Mouse (Mus musculus): ENCODE data around the gene Hyou1. TPM values are rescaled to one million over a fixed set of nuclear protein-coding genes. Genes with fewer than 3 reads are reported as not detected.
"Not testable (repeated sequence)": the region's sequence is repeated elsewhere in the genome, so short reads cannot be mapped to it uniquely, and the experiment has no call there.

Hyou1 gene
- polyA plus RNA-seq, 1 experiment from 2014 or later = 23.4 TPM

GRCm38 (mm10) chr9:44412781-44413180, 33.5 kb downstream of the Hyou1 start:
- no peak for DNase-seq (ENCODE audit: low spot score)
- H3K9me3 ChIP-seq = no peaks in the 10 kb centered on the region
- H3K4me1 ChIP-seq = peaks cover 12% of the 10 kb centered on the region; the same call in 1 of the 2 replicates
- H3K4me3 ChIP-seq = no peak overlapping the region
- no peak overlapping the region for H3K27ac ChIP-seq
- peaks cover 76% of the 10 kb centered on the region for H3K36me3 ChIP-seq
- no peaks in the 10 kb centered on the region for H3K27me3 ChIP-seq (ENCODE audit: insufficient read depth, poor library complexity, severe bottlenecking)
- WGBS = 84% methylated on average over 2 of the region's 2 CpGs

GRCm38 (mm10) chr9:44417156-44417891, 38.0 kb downstream of the Hyou1 start:
- Histone ChIP-seq H3K27me3 (ENCODE audit: insufficient read depth, poor library complexity, severe bottlenecking) (no peaks in the 10 kb centered on the region), H3K36me3 (peaks cover 39% of the 10 kb centered on the region), H3K4me1 (peaks cover 11% of the 10 kb centered on the region; the same call in 1 of the 2 replicates), H3K27ac (peak overlapping the region; percentile 91), H3K9me3 (no peaks in the 10 kb centered on the region), H3K4me3 (peak overlapping the region; percentile 94)
- no peak for DNase-seq (ENCODE audit: low spot score)
- WGBS = 7% methylated on average over 26 of the region's 26 CpGs

GRCm38 (mm10) chr9:44417892-44418363, 38.6 kb downstream of the Hyou1 start:
- no peaks in the 10 kb centered on the region for H3K27me3 ChIP-seq (ENCODE audit: insufficient read depth, poor library complexity, severe bottlenecking)
- peak; percentile 96 for DNase-seq (ENCODE audit: low spot score)

GRCm38 (mm10) chr9:44418519-44419385, 39.5 kb downstream of the Hyou1 start, which contains the start of gene Ccdc84:
Gene Ccdc84 (minus strand): TSS chr9:44418569.
- no peak for DNase-seq (ENCODE audit: low spot score)
- no peaks in the 10 kb centered on the region for H3K9me3 ChIP-seq
- H3K27me3 ChIP-seq (ENCODE audit: insufficient read depth, poor library complexity, severe bottlenecking) = no peaks in the 10 kb centered on the region
- peak within 1 kb of the TSS; percentile 94 for H3K4me3 ChIP-seq
- 77% methylated on average over 14 of the region's 14 CpGs for WGBS
- peaks cover 11% of the 10 kb centered on the region; the same call in 1 of the 2 replicates for H3K4me1 ChIP-seq
- H3K27ac ChIP-seq = peak within 1 kb of the TSS; percentile 91
- H3K36me3 ChIP-seq = peaks cover 25% of the 10 kb centered on the region

More at GRCm38 (mm10) chr9:44417892-44418363, 38.6 kb downstream of the Hyou1 start:
- Histone ChIP-seq H3K9me3 (no peaks in the 10 kb centered on the region), H3K36me3 (peaks cover 33% of the 10 kb centered on the region), H3K4me1 (peaks cover 11% of the 10 kb centered on the region; the same call in 1 of the 2 replicates), H3K4me3 (peak overlapping the region; percentile 94), H3K27ac (peak overlapping the region; percentile 91)
- WGBS = under 1% methylated on average over 38 of the region's 38 CpGs

- H3K9me3 ChIP-seq = not testable (repeated sequence)
- WGBS = 92% methylated on average over 9 of the region's 9 CpGs
Measured at GRCm38 (mm10) chr9:44419730-44420129, 40.4 kb downstream of the Hyou1 start.

GRCm38 (mm10) chr9:44420280-44420898, 41.1 kb downstream of the Hyou1 start:
- 75% methylated on average over 5 of the region's 5 CpGs for WGBS
- no peak overlapping the region for H3K4me3 ChIP-seq
- no peaks in the 10 kb centered on the region for H3K9me3 ChIP-seq
- H3K27ac ChIP-seq = no peak overlapping the region
- H3K27me3 ChIP-seq (ENCODE audit: insufficient read depth, poor library complexity, severe bottlenecking) = no peaks in the 10 kb centered on the region
- peaks cover 11% of the 10 kb centered on the region; the same call in 1 of the 2 replicates for H3K4me1 ChIP-seq
- DNase-seq (ENCODE audit: low spot score) = no peak
- peaks cover 12% of the 10 kb centered on the region; the same call in 1 of the 2 replicates for H3K36me3 ChIP-seq

More at GRCm38 (mm10) chr9:44419730-44420129, 40.4 kb downstream of the Hyou1 start:
- Histone ChIP-seq H3K36me3 (peaks cover 15% of the 10 kb centered on the region; the same call in 1 of the 2 replicates), H3K4me1 (peaks cover 11% of the 10 kb centered on the region; the same call in 1 of the 2 replicates)
- H3K4me3 ChIP-seq; DNase-seq (ENCODE audit: low spot score); H3K27me3 ChIP-seq (ENCODE audit: insufficient read depth, poor library complexity, severe bottlenecking); H3K27ac ChIP-seq: not testable (repeated sequence)

- 78% methylated on average over 4 of the region's 4 CpGs for WGBS
- DNase-seq (ENCODE audit: low spot score) = no peak
- Histone ChIP-seq H3K36me3 (no peaks in the 10 kb centered on the region), H3K27ac (no peak overlapping the region), H3K4me1 (peaks cover under 1% of the 10 kb centered on the region; the same call in 1 of the 2 replicates), H3K27me3 (ENCODE audit: insufficient read depth, poor library complexity, severe bottlenecking) (no peaks in the 10 kb centered on the region), H3K4me3 (no peak overlapping the region), H3K9me3 (no peaks in the 10 kb centered on the region)
Measured at GRCm38 (mm10) chr9:44423576-44423975, 44.3 kb downstream of the Hyou1 start.

- no peak overlapping the region for H3K4me3 ChIP-seq
- H3K9me3 ChIP-seq = no peaks in the 10 kb centered on the region
- peaks cover 11% of the 10 kb centered on the region; the same call in 1 of the 2 replicates for H3K27me3 ChIP-seq (ENCODE audit: insufficient read depth, poor library complexity, severe bottlenecking)
- WGBS = 44% methylated on average over 5 of the region's 5 CpGs
- H3K4me1 ChIP-seq = no peaks in the 10 kb centered on the region
- no peak overlapping the region for H3K27ac ChIP-seq
- DNase-seq (ENCODE audit: low spot score) = no peak
- no peaks in the 10 kb centered on the region for H3K36me3 ChIP-seq
Measured at GRCm38 (mm10) chr9:44432577-44433185, 53.4 kb downstream of the Hyou1 start.

GRCm38 (mm10) chr9:44435747-44436146, 56.5 kb downstream of the Hyou1 start:
- no peak for DNase-seq (ENCODE audit: low spot score)
- Histone ChIP-seq H3K27me3 (ENCODE audit: insufficient read depth, poor library complexity, severe bottlenecking) (peaks cover 16% of the 10 kb centered on the region), H3K4me3 (no peak overlapping the region), H3K36me3 (no peaks in the 10 kb centered on the region), H3K4me1 (no peaks in the 10 kb centered on the region), H3K9me3 (no peaks in the 10 kb centered on the region), H3K27ac (no peak overlapping the region)
- 75% methylated on average over 6 of the region's 6 CpGs for WGBS

GRCm38 (mm10) chr9:44440961-44441360, 61.7 kb downstream of the Hyou1 start, which contains the start of gene Foxr1:
Gene Foxr1 (minus strand): TSS chr9:44441136.
- Histone ChIP-seq H3K27me3 (ENCODE audit: insufficient read depth, poor library complexity, severe bottlenecking) (peaks cover 11% of the 10 kb centered on the region), H3K27ac (no peak within 1 kb of the TSS), H3K4me3 (no peak within 1 kb of the TSS), H3K36me3 (no peaks in the 10 kb centered on the region), H3K9me3 (no peaks in the 10 kb centered on the region), H3K4me1 (no peaks in the 10 kb centered on the region)
- WGBS = 50% methylated on average over 19 of the region's 19 CpGs
- DNase-seq (ENCODE audit: low spot score) = no peak

Measured in heart, embryonic 10.5 days (tissue).